Mouse (Mus musculus): Measurements from ENCODE around the gene Mif4gd. TPM values are rescaled to one million over a fixed set of nuclear protein-coding genes. Genes with fewer than 3 reads are reported as not detected.
"Not testable (repeated sequence)": the region's sequence is repeated elsewhere in the genome, so short reads cannot be mapped to it uniquely, and the experiment has no call there.

The Mif4gd gene
- total RNA-seq (2021) = 10 to 100 TPM; 42.3 to 45.0 TPM
- long read RNA-seq, experiment 1, transcript Mif4gd-201 (6 exons, 1,372 nt) = major isoform, 11 of 43 reads
- long read RNA-seq, experiment 1, transcript Mif4gd-202 (6 exons, 993 nt) = minor isoform, 7 of 43 reads
- long read RNA-seq, experiment 1, partial matches to known transcripts = 2 of 43 reads
- long read RNA-seq, experiment 1, other reads (novel, unspliced or antisense) = 22 of 43 reads
- long read RNA-seq, experiment 2, transcript Mif4gd-201 (6 exons, 1,372 nt) = major isoform, 18 of 34 reads
- long read RNA-seq, experiment 2, partial matches to known transcripts = 1 of 34 reads
- long read RNA-seq, experiment 2, other reads (novel, unspliced or antisense) = 11 of 34 reads

GRCm38 (mm10) chr11:115612410-115613137 lies at the start of gene Mif4gd:
Mif4gd (minus strand) TSS chr11:115612969.
- peak; percentile 95 for DNase-seq (ENCODE audit: low spot score)

GRCm38 (mm10) chr11:115660376-115660775 lies 47.6 kb upstream of the Mif4gd start:
- DNase-seq (ENCODE audit: low spot score) = no peak

GRCm38 (mm10) chr11:115658521-115658920 lies 45.8 kb upstream of the Mif4gd start:
- DNase-seq (ENCODE audit: low spot score) = no peak

GRCm38 (mm10) chr11:115654128-115654527 lies 41.4 kb upstream of the Mif4gd start:
- DNase-seq (ENCODE audit: low spot score) = no peak

- peak; percentile 14 for DNase-seq (ENCODE audit: low spot score)
Measured at GRCm38 (mm10) chr11:115653194-115653593, 40.4 kb upstream of the Mif4gd start.

- no peak for DNase-seq (ENCODE audit: low spot score)
Measured at GRCm38 (mm10) chr11:115651680-115652079, 38.9 kb upstream of the Mif4gd start.

- DNase-seq (ENCODE audit: low spot score) = no peak
Measured at GRCm38 (mm10) chr11:115649706-115650105, 36.9 kb upstream of the Mif4gd start.

GRCm38 (mm10) chr11:115647459-115647858 lies 34.7 kb upstream of the Mif4gd start:
- DNase-seq (ENCODE audit: low spot score) = peak; percentile 65

- DNase-seq (ENCODE audit: low spot score) = no peak
Measured at GRCm38 (mm10) chr11:115646439-115646838, 33.7 kb upstream of the Mif4gd start.

- DNase-seq (ENCODE audit: low spot score) = not testable (repeated sequence)
Measured at GRCm38 (mm10) chr11:115645498-115645897, 32.7 kb upstream of the Mif4gd start.

GRCm38 (mm10) chr11:115644308-115644707 lies 31.5 kb upstream of the Mif4gd start:
- DNase-seq (ENCODE audit: low spot score) = no peak

- DNase-seq (ENCODE audit: low spot score) = no peak
Measured at GRCm38 (mm10) chr11:115643265-115643664, 30.5 kb upstream of the Mif4gd start.

- no peak for DNase-seq (ENCODE audit: low spot score)
Measured at GRCm38 (mm10) chr11:115642705-115643104, 29.9 kb upstream of the Mif4gd start.

- no peak for DNase-seq (ENCODE audit: low spot score)
Measured at GRCm38 (mm10) chr11:115641664-115642036, 28.9 kb upstream of the Mif4gd start.

- no peak for DNase-seq (ENCODE audit: low spot score)
Measured at GRCm38 (mm10) chr11:115640978-115641663, 28.4 kb upstream of the Mif4gd start.

- DNase-seq (ENCODE audit: low spot score) = no peak
Measured at GRCm38 (mm10) chr11:115640311-115640828, 27.6 kb upstream of the Mif4gd start.

- no peak for DNase-seq (ENCODE audit: low spot score)
Measured at GRCm38 (mm10) chr11:115639540-115639939, 26.8 kb upstream of the Mif4gd start.

- no peak for DNase-seq (ENCODE audit: low spot score)
Measured at GRCm38 (mm10) chr11:115638498-115639409, 26.0 kb upstream of the Mif4gd start.

- no peak for DNase-seq (ENCODE audit: low spot score)
Measured at GRCm38 (mm10) chr11:115636960-115637359, 24.2 kb upstream of the Mif4gd start.

- no peak for DNase-seq (ENCODE audit: low spot score)
Measured at GRCm38 (mm10) chr11:115635484-115635883, 22.7 kb upstream of the Mif4gd start.

GRCm38 (mm10) chr11:115635041-115635440 lies 22.3 kb upstream of the Mif4gd start:
- no peak for DNase-seq (ENCODE audit: low spot score)

Data from gastrocnemius, adult 18-20 months (tissue).